ENCODE assay signal across 14 mouse cellular contexts in genomic region chr8:122997963-122998362, GRCm38 (mm10).
"Had no signal": no experiment of that assay in that cellular context is flagged by ENCODE, and none has a peak within 500 bp of the region (broad histone marks: within the 10 kb centered on the region; RNA-seq: fewer than 3 reads in every experiment).

No protein-coding gene starts in this region.

- H3K9me3 ChIP-seq: liver, embryonic 13.5 days; midbrain, embryonic 12.5 days; neural tube, embryonic 13.5 days had no signal

- H3K4me2 ChIP-seq: liver, embryonic 13.5 days; midbrain, embryonic 12.5 days; neural tube, embryonic 13.5 days had no signal

- H3K27ac ChIP-seq: kidney, postnatal 0 days; layer of hippocampus, adult 2 months; liver, embryonic 13.5 days; macrophage; midbrain, embryonic 12.5 days; neural tube, embryonic 13.5 days had no signal

- H3K9ac ChIP-seq: liver, embryonic 13.5 days; midbrain, embryonic 12.5 days; neural tube, embryonic 13.5 days had no signal

- H3K36me3 ChIP-seq: liver, embryonic 13.5 days; midbrain, embryonic 12.5 days; neural tube, embryonic 13.5 days had no signal

- H3K4me3 ChIP-seq: layer of hippocampus, adult 2 months; liver, embryonic 13.5 days; midbrain, embryonic 12.5 days; myocyte; neural tube, embryonic 13.5 days had no signal

- DNase-seq: kidney, adult 2 months; kidney, postnatal 25 days; layer of hippocampus, adult 9-11 months; liver, embryonic 13.5 days; lung, adult 2 months; thymus, adult 2 months; thymus, postnatal 14 days had no signal

- H3K27me3 ChIP-seq: liver, embryonic 13.5 days; midbrain, embryonic 12.5 days; neural tube, embryonic 13.5 days had no signal

- ATAC-seq: midbrain, embryonic 16.5 days had no signal
